Mouse (Mus musculus): Measurements from ENCODE around the gene Mogat1.

DNA sequence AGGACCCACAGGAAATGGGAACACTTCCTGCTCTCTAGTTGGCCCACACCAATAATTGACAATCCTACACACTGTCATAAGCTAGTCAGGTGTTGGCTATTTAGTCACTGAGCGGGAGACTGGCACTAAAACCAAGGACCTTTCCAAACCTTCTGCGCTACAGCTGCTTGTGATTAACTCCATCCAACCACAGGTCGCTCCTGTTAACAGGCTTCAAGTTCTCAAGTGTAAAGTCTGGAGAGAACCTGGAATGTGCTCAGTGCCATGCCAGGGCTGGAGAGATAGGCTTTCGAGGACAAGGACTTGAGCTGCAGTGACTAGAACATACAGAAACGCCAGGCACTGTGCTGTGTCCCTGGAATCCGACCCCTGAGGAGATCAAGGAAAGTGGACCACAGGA is 28.4 kb downstream of the Mogat1 start:
- TF ChIP-seq GATA1 (IDR thresholded peaks at IDR 0.05; ENCODE audit: borderline replicate concordance, low read length) (no peak), FLI1 (IDR thresholded peaks at IDR 0.05; ENCODE audit: low read length) (no peak)

All from megakaryocyte, embryonic 14.5 days (primary cell).